Mouse (Mus musculus) leukemia stem cell, adult 10-12 weeks (primary cell): ENCODE data around the gene Flg2. TPM values are rescaled to one million over a fixed set of nuclear protein-coding genes. Genes with fewer than 3 reads are reported as not detected.

Experiments used
- polyA plus RNA-seq: library from polyadenylated mRNA; stranded (reverse); fragments of >175 nt; gene quantifications from 2 replicates; pipeline ENCODE4 v1.2.3, GENCODE M21; 2012; ENCODE audit warnings: low replicate concordance

Gene Flg2
- not detected in 2 replicates for polyA plus RNA-seq

DNA sequence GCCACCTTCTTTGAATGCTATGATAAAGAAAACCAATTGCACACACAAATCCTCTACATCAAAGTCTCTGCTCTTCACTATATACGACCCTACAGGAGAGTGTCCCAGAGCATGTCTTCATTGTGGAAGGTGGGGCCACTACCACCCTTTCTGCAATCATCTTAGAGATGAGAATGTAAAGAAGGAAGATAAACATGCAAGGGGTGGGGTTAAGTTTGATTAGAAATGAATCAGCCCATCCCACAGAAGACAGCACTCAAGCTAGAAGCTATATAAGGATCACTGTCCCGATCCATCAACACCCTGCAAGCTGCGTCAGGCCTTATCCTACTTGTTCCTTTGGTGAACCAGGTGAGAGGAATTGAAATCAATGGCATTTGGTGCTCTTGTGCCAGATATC, at the start of gene Flg2:
Flg2 (plus strand) TSS at position 301 of the 400 bp plus-strand sequence.

Other genes starting within 250 kb of the Flg2 start
- gene Lce3d, start 239.9 kb upstream of the Flg2 start, polyA plus RNA-seq: not detected in 2 replicates
- gene Lce3e, start 230.2 kb upstream of the Flg2 start, polyA plus RNA-seq: not detected in 2 replicates
- not detected in 2 replicates for gene Lce3f, start 205.1 kb upstream of the Flg2 start, polyA plus RNA-seq
- gene Crct1, start 181.6 kb upstream of the Flg2 start, polyA plus RNA-seq: not detected in 2 replicates
- gene Lce1m, start 178.2 kb upstream of the Flg2 start, polyA plus RNA-seq: not detected in 2 replicates
- gene Gm4858, start 128.5 kb upstream of the Flg2 start, polyA plus RNA-seq: not detected in 2 replicates
- gene Crnn, start 52.5 kb upstream of the Flg2 start, polyA plus RNA-seq: not detected in 2 replicates
- not detected in 2 replicates for gene Flg, start 76.2 kb downstream of the Flg2 start, polyA plus RNA-seq
- not detected in 2 replicates for gene Hrnr, start 122.5 kb downstream of the Flg2 start, polyA plus RNA-seq
- gene Rptn, start 196.4 kb downstream of the Flg2 start, polyA plus RNA-seq: not detected in 2 replicates
- 0.02 TPM in 1 of 2 replicates, not detected in the other for gene Tchh, start 245.1 kb downstream of the Flg2 start, polyA plus RNA-seq